Mouse (Mus musculus) liver (tissue): ENCODE data around the gene Samd3.

Experiments used
- DNase-seq: peaks from one replicate; pipeline ENCODE4 v3.0.0-alpha.2; 2020; ENCODE audit warnings: mixed read lengths

Samd3 gene

DNA sequence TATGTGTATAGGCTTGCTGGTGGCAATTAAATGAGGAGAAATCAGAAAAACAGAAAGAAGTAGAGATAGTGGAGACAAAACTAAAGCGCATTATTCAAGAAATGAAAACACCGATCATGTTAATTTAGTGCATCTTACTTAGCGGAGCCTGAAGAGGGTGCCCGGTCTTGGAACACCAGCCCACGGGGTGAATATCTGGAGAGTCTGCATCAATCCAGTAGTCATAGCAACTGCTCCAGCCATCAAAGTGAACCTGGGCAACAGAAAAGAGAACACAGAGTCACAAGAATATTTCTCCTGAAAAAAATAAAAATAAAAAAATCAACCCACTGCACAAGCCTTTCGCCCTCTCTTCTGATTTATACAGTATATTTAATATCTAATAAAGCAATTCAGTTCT is 74.0 kb downstream of the Samd3 start:
- no peak for DNase-seq

DNA sequence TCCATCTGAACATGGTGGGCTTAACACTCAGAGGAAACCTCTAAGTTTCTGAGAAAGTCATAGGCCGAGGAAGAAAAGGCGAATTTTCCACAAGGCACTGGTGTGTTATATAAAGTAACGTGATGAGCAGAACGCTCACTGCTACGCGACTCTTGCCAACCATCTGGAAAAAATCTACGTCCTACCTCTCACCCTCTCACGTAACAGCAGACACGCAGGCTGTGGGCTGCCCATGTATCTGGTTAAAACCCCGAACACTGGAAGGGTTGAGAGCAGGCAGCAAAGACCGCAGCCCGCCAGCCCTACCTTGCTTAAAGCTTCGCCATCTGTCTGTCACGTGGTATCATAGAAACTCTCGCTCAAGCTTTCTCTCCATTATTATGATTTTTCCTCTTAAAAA is 84.8 kb downstream of the Samd3 start:
- DNase-seq, result no peak

DNA sequence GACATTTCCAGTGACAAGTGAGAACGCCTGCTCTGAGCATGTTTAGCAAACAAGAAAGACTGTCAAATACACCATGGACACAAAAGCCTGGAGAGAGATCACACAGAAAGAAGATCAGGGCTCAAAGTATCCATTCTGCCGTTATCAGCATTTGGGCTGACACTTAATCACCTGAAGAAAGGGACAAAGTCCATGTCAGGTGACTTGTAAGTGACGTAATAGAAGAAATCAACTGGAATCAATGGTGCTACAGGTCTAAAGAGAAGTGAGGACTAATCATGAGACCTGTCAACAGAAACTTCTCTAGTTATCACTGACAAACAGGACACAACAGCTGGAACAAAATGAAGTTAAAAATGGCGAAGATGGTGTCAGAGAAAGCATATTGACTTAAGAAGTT is 91.2 kb downstream of the Samd3 start:
- no peak for DNase-seq
